Mouse (Mus musculus) gastrocnemius, postnatal 14 days (tissue): ENCODE data around the gene Elp5. TPM values are rescaled to one million over a fixed set of nuclear protein-coding genes. Genes with fewer than 3 reads are reported as not detected.
A peak's percentile ranks its signal among the peaks of the same experiment; 100 is the strongest.
"Not testable (repeated sequence)": the region's sequence is repeated elsewhere in the genome, so short reads cannot be mapped to it uniquely, and the experiment has no call there.

Experiments used
- DNase-seq: peaks from one replicate; pipeline ENCODE4 v3.0.0; 2021; ENCODE audit warnings: mixed read lengths
- intact Hi-C: fragments of 180-260 bp; cut with DNase I; formaldehyde crosslinking; loops from one replicate; pipeline ENCODE4 v1.15.1; 2025; ENCODE audit warnings: low total_unique reads
- total RNA-seq, 2 experiments: library from RNA; stranded (reverse); gene quantifications; 2 replicates each; pipeline ENCODE4 v1.2.3; 2021

Elp5 gene
- total RNA-seq, 2 experiments from 2014 or later: 43.0 to 52.9 TPM

DNA sequence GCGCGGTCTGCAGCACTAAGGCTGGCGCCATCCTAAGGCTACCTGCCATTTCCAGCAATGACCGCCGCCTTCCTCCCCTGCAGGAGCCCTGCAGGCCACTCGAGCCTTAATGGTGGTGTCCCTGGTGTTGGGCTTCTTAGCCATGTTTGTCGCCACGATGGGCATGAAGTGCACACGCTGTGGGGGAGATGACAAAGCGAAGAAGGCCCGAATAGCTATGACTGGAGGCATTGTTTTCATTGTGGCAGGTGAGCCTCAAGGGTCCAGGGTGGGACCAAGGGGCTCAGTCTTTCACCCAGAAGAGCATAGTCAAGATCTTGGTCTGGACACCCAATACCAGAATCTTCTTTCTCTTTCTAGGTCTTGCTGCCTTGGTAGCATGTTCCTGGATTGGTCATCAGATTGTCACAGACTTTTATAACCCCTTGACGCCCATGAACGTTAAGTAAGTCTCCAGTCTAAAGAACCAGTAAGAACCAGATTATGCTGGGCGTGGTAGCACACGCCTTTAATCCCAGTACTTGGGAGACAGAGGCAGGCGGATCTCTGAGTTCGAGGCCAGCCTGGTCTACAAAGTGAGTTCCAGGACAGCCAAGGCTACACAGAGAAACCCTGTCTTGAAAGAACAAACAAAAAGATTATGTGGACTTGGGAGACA, 15.3 kb downstream of the Elp5 start:
- intact Hi-C loops: no loop called here
- DNase-seq: no peak

DNA sequence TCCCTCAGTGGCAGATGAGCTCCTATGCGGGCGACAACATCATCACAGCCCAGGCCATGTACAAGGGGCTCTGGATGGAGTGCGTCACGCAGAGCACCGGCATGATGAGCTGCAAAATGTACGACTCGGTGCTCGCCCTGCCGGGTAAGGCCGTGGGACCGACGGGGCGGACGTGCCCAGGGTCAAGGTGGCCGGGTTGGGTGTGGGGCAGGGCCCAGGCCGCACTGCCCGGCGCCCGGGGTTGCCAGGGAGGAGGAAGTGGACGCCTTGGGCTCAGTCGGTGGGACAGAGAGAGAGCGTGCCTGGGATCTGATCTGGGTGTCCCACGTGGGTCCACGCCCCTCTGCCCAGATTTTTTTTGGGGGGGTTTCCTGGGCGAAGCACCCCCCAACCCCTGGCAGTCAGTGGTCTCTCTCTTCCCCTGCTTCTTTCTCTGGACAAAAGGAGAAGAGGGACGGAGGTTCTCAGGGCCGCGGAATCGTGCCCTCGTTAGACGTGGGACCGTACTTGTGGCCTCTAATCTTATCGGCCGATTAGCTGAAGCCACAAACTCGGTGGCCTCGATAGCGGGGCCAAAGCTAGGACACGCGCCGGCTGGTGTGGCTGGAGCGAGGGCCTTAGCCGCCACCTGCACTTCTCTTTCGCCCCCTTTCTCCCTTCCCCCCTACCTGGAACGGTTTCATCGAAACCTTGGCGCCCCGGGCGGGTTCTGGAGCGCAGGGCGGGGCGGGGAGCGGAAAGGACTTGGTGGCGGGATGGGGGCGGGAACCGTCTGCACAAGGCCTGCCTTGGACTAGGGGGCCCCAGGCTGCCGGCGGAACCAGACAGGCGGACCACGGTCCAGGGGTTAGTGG, 16.1 kb downstream of the Elp5 start:
- intact Hi-C loops: no loop called here
- DNase-seq: peak; percentile 39

DNA sequence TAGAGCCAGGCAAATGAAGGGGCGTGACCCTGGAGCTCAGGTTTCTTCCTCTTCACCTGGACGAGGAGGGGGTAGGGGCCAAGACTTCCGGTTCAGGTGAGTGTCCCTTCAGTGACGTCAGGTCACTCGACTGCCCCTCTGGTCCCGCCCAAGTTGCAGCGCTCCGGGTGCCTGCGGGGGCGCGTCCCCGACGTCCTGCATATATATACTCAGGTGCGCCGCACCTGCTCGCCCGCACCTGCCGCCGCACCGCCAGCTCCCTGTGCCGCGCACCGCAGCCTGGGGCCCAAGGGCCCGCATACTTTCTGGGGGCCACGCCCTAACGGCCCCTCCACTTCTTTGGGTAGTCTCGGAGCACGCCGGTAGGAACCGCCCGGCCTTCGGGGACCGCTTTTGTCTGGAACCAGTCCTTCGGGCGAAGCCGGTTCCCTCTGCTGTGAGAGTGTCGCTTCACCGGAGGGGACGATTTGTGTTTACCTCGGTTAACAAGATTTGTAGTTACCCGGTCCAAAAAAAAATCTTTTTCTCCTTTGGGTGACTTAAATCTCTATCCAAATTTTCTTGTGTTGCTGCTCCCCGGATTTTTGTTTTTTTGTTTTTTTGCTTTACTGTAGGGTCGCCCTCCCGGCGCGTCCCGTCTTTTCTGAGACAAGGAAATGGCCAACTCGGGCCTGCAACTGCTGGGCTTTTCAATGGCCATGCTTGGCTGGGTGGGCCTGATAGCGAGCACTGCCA, 16.9 kb downstream of the Elp5 start:
- intact Hi-C loops: no loop called here
- no peak for DNase-seq

DNA sequence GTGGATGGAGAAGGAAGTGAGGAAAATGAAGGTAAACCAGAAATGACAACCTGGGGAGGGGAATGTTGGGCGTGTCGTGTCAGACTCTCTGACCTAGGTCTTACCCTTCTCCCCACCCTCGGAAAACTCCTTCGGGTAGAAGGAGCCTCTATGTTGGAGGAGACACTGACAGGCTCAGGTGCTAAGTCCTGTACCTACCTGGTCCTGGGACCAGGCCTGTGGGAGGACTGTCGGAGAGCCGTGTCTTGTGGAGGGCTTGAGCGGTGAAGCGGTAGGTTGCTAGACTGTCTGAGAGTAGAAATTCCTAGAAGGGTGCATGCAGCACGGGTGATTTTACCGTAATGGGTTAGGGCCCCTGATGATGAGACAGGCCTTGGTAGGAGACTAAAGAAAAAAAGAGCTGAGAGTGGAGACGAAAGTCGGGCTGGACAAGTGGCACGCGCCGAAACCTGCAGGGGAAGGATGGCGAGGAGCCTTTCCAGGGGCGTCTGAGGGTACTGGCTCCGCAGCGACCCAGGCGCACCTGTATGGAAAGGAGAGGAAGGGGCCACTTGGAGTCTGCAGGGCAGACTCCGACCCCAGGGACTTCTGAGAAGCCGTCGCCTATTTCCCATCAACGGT, 17.6 kb downstream of the Elp5 start, which contains the start of gene Cldn7:
Gene Cldn7 (plus strand): TSS at position 130 of the 621 bp plus-strand sequence.
- DNase-seq: no peak
- intact Hi-C loops: no loop called here

DNA sequence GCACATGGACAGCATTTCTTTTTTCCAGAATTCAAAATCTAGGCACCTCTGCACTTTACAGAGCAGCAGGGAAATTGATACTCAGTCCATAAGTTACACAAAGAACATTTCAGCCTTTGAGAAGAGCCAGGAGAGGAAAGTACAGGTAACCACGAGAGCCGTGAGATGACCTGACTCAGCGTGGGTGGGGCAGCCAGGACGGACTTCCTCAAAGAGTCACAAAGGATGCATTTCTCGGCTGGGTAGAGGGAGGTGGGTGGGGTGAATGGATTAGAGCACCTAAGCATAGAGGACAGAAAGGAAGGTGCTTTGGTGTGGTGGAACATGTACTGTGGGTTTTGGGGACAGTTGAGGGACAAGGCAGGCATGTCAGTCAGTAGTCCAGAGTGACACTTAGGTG, 20.5 kb downstream of the Elp5 start:
- no peak for DNase-seq
- intact Hi-C loops: no loop called here

DNA sequence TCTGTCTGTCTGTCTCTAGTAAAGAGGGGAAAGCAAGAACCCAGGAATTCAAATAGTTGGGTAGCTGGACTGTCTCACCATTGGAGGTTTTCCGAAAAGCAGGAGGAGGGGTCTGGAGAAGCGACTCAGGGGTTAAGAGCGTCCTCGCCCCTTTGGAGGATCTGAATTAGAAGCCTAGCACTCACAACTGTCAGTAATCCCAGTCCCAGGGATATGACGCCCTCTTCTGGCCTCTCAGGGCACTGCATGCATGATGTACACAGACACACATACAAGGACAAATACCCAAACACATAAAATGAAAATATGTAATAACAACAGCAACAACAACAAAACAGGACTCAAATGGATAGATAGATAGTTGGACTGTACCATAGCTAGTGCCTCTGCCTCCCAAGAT, 21.7 kb downstream of the Elp5 start:
- intact Hi-C loops: no loop called here
- no peak for DNase-seq

DNA sequence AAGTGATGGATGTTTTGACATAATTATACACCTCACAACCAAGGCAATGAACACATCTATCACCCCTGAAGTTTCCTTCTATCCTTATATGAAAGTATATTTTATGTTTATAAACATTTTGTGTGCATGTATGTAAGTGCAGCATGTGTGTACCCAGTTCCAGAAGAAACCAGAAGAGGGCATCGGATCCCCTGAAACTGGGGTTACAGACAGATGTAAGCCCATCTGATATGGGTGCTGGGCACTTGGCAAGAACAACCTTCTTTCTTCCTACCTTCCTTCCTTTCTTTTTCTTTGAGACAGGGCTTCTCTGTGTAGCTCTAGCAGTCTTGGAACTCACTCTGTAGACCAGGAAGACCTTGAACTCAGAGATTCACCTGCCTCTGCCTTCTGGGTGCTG, 26.1 kb downstream of the Elp5 start:
- intact Hi-C loops: no loop called here
- no peak for DNase-seq

DNA sequence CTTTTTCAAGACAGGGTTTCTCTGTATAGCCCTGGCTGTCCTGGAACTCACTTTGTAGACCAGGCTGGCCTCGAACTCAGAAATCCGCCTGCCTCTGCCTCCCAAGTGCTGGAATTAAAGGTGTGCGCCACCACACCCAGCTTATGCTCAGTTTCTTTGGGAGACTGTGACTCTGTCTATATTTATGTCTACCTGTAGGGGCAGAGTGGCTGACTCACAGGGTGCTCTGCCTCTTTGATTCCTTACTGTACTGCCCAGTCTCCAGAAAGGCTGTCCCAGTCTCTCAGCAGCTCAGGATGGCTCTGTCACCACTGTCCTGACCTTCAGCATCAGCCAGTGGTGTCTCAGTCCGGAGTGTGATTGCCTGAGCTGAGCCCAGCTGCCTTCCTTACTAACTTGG, 26.7 kb downstream of the Elp5 start:
- DNase-seq, intact Hi-C loops: not testable (repeated sequence)

DNA sequence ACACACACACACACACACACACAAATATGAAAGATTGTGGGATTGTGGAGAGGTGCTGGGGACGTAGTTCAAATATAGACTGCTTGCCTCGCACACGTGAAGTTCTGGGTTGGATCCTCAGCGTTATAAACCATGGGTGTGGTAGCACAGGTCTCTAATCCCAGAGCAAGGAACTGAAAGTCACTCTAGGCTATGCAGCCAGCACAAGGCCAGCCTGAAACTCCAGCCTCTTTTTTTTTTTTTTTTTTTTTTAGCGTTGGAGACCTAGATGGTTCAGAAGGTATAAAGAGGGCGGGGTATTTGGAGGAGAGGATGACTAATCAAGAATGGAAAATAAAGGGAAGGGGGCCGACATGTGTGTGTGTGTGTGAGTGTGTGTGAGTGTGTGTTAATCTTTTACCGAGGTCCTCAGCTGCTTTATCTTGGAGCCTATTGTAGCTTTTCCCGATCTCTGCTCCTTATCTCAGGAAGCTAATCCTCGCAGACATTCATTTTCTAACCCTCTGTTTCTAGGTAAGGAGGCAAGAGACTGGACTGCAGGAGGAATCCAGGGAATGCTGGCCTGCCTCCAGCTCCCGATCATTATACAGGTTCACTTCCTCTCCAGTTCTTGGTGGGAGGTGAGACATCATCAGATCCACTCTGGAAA, 28.9 kb downstream of the Elp5 start:
- DNase-seq: no peak
- intact Hi-C loops: no loop called here

DNA sequence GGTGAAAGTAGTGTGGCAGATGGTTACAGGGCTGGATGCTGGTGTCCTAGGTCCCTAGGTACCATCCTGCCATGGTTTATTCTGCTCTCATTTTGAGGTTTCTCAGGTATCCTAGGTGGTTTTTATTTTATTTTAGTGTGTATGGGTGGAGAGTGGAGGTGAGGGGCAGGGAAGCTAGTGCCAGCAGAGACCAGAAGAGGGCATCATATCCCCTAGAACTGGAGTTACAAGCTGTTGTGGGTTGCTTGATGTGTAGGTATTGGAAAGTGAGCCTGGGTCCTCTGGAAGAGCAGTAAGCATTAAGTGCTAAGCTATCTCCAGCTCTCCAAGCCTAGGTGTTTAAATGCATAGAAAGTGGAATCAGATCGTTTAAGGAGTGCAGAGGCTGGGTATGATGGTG, 30.0 kb downstream of the Elp5 start:
- no peak for DNase-seq
- intact Hi-C loops: no loop called here

DNA sequence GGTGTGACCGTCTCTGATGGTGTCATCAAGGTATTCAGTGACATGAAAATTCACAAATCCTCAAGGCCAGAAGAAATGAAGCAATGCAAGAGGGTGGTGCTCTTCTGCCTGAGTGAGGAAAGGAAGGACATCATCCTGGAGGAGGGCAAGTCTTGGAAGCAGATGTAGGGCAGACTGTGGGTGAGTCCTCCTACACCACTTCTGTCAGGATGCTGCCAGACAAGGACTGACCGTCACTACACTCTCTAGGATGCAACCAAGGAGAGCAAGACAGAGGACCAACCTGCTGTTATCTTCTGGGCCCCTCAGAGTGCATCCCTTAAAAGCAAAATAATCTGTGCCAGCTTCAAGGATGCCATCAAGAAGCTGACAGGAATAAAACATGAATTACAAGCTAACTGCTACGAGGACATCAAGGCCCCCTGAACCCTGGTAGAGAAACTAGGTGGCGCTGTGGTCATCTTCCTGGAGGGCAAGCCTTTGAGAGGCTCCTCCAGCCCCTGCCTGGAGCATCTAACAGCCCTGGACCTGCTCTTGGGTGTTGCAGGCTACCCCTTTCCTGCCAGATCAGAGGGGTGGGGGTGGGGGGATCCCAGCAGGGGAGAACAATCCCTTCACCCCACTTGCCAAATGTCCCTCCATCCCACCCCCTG, 31.4 kb downstream of the Elp5 start:
- intact Hi-C loops: no loop called here
- DNase-seq: no peak

DNA sequence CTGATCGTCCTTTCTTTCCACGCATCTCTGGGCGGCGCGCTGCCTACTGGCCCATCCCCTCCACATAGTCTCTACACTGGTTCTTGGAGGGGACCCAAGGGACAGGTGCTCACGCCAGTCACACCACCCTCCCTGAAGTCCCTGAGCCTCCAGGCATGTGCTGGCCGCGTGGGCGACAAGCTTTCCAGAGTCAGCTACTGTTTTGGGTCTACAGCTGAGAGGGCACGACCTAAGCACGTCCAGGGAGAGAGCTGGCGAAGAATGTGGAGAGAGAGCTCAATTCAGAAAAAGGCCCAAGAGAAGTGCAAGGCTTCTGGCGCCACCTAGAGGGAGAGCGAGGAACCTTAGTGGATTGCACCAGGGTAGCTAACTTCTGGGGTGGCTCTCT, 33.6 kb downstream of the Elp5 start:
- peak; percentile 86 for DNase-seq
- intact Hi-C loops: no loop called here

DNA sequence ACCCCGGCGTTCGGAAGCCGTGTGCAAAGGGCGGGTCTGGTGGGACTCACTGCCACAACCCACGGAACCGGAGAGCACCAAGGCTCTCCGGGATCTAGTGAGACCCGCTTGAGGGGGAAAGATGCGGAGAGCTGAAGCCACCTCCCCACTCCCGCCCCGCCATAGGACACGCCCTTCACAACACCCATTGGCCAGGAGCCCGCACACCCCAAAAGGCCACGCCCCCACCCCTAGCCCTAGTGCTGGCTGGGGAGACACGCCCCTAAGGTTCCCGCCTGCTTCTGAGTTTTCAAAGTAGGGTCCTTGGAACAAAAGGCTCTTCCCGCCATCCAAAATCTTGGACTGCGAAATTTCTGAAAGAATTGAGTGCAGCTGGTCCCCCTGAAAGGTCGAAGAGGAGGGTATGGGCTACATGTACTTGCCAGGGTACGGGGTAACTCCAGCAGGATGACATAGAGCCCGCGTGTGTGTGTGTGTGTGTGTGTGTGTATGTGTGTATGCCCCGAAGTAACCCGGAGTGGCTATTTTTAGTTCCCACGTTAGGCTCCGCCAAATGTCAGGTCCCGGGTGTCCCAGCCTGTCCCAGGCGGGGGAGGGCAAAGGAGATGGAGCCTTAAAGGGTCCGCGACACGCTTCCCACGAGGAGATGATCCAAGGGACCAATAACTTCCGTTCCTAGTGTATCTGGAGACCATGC, 34.1 kb downstream of the Elp5 start, which contains the start of gene Slc2a4:
Gene Slc2a4 (minus strand): TSS at position 123 of the 697 bp plus-strand sequence.
- DNase-seq: peak; percentile 96
- intact Hi-C loops: no loop called here

DNA sequence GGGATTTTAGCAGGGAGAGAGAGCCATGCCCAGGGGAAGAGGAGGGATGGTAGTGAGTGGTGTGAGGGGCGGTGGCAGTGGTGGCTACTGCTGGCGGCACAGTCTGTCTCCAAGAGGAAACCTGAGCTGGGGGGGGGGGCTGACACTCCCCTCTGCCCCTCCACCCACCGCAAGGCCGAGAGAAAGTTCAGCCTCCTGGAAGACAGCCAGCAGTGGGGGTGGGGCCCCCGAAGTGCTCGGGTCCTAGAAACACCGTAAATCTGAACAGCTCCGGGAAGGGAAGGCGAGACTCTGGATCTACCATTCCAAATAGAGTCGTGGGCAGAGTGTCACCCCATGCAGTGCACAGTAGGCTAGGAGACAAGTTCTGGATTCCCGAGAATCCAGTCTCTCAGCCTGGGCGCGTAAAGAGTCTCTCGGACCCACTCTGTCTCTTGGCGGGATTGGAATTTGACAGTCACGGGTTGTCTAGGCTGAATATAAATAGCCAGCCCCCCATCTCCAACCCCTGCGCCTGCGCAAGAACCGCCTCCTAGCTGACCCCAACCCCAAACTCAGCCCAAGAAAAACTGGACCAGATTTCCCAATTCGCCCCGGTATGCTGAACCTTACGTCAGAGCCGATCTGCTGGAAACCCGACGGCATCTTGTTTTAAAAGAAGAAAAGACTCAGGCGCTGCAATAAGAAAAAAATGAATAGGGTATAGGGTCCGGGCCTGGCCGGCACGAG, 34.8 kb downstream of the Elp5 start:
- peak; percentile 80 for DNase-seq
- intact Hi-C loops: no loop called here

DNA sequence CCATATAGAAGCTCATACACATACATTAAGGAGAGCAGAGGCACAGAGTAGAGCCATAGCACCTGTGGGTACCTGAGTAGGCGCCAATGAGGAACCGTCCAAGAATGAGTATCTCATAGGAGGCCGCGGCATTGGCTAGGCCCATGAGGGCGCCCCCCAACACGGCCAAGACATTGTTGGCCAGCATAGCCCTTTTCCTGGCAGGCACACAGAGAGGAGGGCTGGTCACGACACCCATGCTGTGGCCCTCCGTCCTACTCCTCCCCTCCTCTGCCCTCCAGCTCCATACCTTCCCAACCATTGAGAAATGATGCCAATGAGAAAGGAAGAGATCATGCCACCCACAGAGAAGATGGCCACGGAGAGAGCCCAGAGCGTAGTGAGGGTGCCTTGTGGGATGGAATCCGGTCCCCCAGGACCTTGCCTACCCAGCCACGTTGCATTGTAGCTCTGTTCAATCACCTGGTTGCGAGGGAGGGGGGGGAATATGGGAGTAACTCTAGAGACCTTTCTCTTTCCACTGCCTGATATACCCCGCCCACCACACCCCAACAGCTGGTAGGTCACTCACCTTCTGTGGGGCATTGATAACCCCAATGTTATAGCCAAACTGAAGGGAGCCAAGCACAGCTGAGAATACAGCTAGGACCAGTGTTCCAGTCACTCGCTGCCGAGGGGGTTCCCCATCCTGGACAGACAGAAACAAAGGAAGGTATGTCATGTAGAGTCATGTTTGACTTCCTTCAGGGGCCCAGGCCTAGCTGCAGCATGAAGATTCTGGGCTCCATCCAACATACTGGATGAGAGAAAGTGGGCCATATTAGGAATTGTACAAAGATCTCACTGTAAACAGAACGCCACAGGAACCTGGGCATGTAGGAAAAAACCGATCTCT, 36.1 kb downstream of the Elp5 start:
- DNase-seq: no peak
- intact Hi-C loops: no loop called here

DNA sequence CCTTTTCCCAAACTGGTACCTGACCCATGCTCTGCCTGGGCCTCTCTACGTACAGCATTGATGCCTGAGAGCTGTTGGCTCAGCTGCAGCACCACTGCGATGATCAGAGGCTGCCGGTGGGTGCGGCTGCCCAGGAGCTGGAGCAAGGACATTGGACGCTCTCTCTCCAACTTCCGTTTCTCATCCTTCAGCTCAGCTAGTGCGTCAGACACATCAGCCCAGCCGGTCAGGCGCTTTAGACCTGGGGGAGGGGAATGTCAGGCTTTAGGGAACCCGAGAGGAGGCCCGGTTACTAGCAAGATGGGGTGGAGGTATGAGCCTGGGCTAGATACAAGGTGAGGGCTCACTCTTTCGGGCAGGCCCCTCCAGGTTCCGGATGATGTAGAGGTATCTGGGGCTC, 37.1 kb downstream of the Elp5 start:
- intact Hi-C loops: no loop called here

DNA sequence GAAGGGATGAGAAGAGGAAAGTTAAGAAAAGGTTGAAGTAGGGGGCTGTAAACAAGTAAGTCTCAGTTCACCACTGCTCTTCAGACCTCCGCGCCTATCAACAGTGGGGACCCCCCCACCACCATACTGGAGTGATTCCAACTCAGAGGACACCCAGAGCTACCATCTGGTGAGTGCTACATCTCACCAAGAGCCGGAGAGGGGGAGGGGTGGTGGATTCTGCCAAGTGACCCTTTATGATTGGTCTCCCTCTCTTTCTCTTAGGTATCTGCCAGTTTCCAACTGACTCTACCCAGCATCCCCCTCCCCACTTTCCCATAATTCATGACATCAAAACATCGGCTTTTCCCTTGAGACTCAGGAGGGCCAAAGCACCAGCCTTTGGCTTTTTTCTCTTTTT, 41.4 kb downstream of the Elp5 start:
- DNase-seq: no peak
- intact Hi-C loops: no loop called here

More for the DNA sequence above, 37.1 kb downstream of the Elp5 start:
- no peak for DNase-seq
